Mouse (Mus musculus) forebrain, embryonic 10.5 days (tissue): ENCODE results near the gene Gm21783. TPM values are rescaled to one million over a fixed set of nuclear protein-coding genes. Genes with fewer than 3 reads are reported as not detected.
"Not testable (repeated sequence)": the region's sequence is repeated elsewhere in the genome, so short reads cannot be mapped to it uniquely, and the experiment has no call there.

ENCODE experiments used
- DNase-seq: peaks from one replicate; pipeline ENCODE4 v3.0.0-alpha.2; 2017; ENCODE audit warnings: low spot score; ENCODE audit errors: extremely low spot score
- H3K27ac ChIP-seq: fragments of 300-500 bp; sonication (generic); 2 replicates; pipeline ENCODE4 v1.5.1; 2016; ENCODE audit warnings: mild to moderate bottlenecking
- H3K27me3 ChIP-seq: fragments of 300-500 bp; sonication (generic); 2 replicates; pipeline ENCODE4 v1.6.1; 2016; ENCODE audit warnings: mild to moderate bottlenecking; ENCODE audit not compliant: poor library complexity, severe bottlenecking
- H3K36me3 ChIP-seq: fragments of 300-500 bp; sonication (generic); replicated peaks from 2 replicates; pipeline ENCODE4 v1.6.1; 2016; ENCODE audit warnings: mild to moderate bottlenecking, moderate library complexity
- H3K4me1 ChIP-seq: fragments of 300-500 bp; sonication (generic); 2 replicates; pipeline ENCODE4 v1.6.1; 2016
- H3K4me3 ChIP-seq: fragments of 300-500 bp; sonication (generic); 2 replicates; pipeline ENCODE4 v1.5.1; 2016; ENCODE audit warnings: mild to moderate bottlenecking, moderate library complexity
- H3K9me3 ChIP-seq: fragments of 300-500 bp; sonication (generic); 2 replicates; pipeline ENCODE4 v1.6.1; 2016; ENCODE audit warnings: mild to moderate bottlenecking, moderate library complexity
- WGBS: fragments of 180-500 bp; shearing (Covaris S2); methylation state at CpG from one replicate; pipeline ENCODE4 v1.1.7; 2016; 5-methylcytosine and 5-hydroxymethylcytosine counted together
- polyA plus RNA-seq: library from polyadenylated mRNA; unstranded; fragments of >200 nt; fragmentation: Nextera tagmentation; extraction: Ambion mirVana; gene quantifications from 2 replicates; pipeline ENCODE4 v1.2.1, GENCODE M21; 2016

Gene Gm21783
- not detected in 2 replicates for polyA plus RNA-seq

GRCm38 (mm10) chrY:44981163-44981562 lies at the start of gene Gm21783:
Gene Gm21783, minus strand, starts transcription at chrY:44981263.
- not testable (repeated sequence) for H3K4me3 ChIP-seq, H3K27me3 ChIP-seq, DNase-seq, H3K4me1 ChIP-seq, H3K9me3 ChIP-seq, H3K27ac ChIP-seq, H3K36me3 ChIP-seq
- WGBS: no CpG with 5 or more reads among the region's 1 CpGs
